Mouse (Mus musculus) stomach, postnatal 0 days (tissue): ENCODE measurements around the gene Cdh23. TPM values are rescaled to one million over a fixed set of nuclear protein-coding genes. Genes with fewer than 3 reads are reported as not detected.
"Not testable (repeated sequence)": the region's sequence is repeated elsewhere in the genome, so short reads cannot be mapped to it uniquely, and the experiment has no call there.

Experiments used
- ATAC-seq: fragments of 200-750 bp; cut with Nextera tagmentation; 2 replicates; pipeline ENCODE4 v1.8.0; 2017; ENCODE audit not compliant: low FRiP score, low TSS enrichment
- DNase-seq: peaks from one replicate; pipeline ENCODE4 v3.0.0-alpha.2; 2016; ENCODE audit warnings: low spot score
- H3K27ac ChIP-seq: fragments of 300-500 bp; sonication (generic); replicated peaks from 2 replicates; pipeline ENCODE4 v1.5.1; 2014; ENCODE audit warnings: mild to moderate bottlenecking, control low read depth
- H3K27me3 ChIP-seq: fragments of 300-500 bp; sonication (generic); 2 replicates; pipeline ENCODE4 v1.6.1; 2014; ENCODE audit warnings: low read length; ENCODE audit not compliant: control insufficient read depth, insufficient read depth
- H3K36me3 ChIP-seq: fragments of 300-500 bp; sonication (generic); 2 replicates; pipeline ENCODE4 v1.6.1; 2014; ENCODE audit warnings: low read length, mixed read lengths; ENCODE audit not compliant: control insufficient read depth, insufficient read depth
- H3K4me1 ChIP-seq: fragments of 300-500 bp; sonication (generic); replicated peaks from 2 replicates; pipeline ENCODE4 v1.6.1; 2014; ENCODE audit warnings: antibody characterized with exemption; ENCODE audit not compliant: control insufficient read depth, insufficient read depth
- H3K4me2 ChIP-seq: fragments of 300-500 bp; sonication (generic); replicated peaks from 2 replicates; pipeline ENCODE4 v1.6.1; 2014; ENCODE audit warnings: low read depth, mild to moderate bottlenecking, control low read depth, moderate library complexity
- H3K4me3 ChIP-seq: fragments of 300-500 bp; sonication (generic); 2 replicates; pipeline ENCODE4 v1.5.1; 2014; ENCODE audit warnings: low read depth, low read length, control low read depth
- H3K9ac ChIP-seq: fragments of 300-500 bp; sonication (generic); 2 replicates; pipeline ENCODE4 v1.6.1; 2014; ENCODE audit warnings: mild to moderate bottlenecking, low read length, control low read depth, mixed read lengths
- H3K9me3 ChIP-seq: fragments of 300-500 bp; sonication (generic); 2 replicates; pipeline ENCODE4 v1.6.1; 2016; ENCODE audit warnings: low read length; ENCODE audit not compliant: control insufficient read depth
- CTCF ChIP-seq: IDR thresholded peaks from 2 replicates; pipeline ENCODE4 v1.5.1; 2016; ENCODE audit warnings: antibody characterized with exemption, low read depth, mild to moderate bottlenecking, moderate library complexity
- EP300 ChIP-seq: optimal IDR thresholded peaks from 2 replicates; pipeline ENCODE3; 2016; ENCODE audit warnings: antibody characterized with exemption
- WGBS: fragments of 180-500 bp; shearing (Covaris S2); extraction: QIAGEN DNeasy Blood & Tissue Kit; methylation state at CpG from one replicate; pipeline ENCODE4 v1.1.7; 2014; 5-methylcytosine and 5-hydroxymethylcytosine counted together
- polyA plus RNA-seq: library from polyadenylated mRNA; unstranded; fragments of >200 nt; fragmentation: Nextera tagmentation; extraction: Ambion mirVana; gene quantifications from 2 replicates; pipeline ENCODE4 v1.2.1, GENCODE M21; 2015

Gene Cdh23
- polyA plus RNA-seq, 1 experiment from 2014 or later, result 0.18 TPM

DNA sequence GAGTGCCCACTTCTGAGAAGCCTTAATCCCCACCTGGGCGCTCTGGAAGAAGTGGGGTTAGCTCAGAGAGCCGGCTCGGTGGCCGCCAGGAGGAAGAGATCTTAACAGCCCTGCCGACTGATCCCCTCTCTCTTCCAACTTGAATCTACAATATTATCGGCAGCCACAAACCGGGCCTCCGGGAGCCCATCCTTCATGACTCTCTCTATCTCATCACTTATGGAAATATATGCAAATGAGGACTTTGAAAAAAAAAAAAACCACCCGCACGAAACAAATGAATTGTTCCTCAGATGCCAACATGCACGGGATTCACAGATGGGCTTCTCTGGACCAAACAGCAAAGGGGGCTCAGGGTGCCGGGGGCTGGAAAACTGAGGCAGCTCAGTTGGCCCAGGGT, 25.4 kb upstream of the Cdh23 start:
- Histone ChIP-seq H3K36me3 (no peaks in the 10 kb centered on the region; the same call in 1 of the 2 replicates), H3K27me3 (no peaks in the 10 kb centered on the region), H3K9ac (no peak overlapping the region), H3K9me3 (no peaks in the 10 kb centered on the region), H3K4me2 (no peak overlapping the region), H3K27ac (no peak overlapping the region), H3K4me3 (no peak overlapping the region), H3K4me1 (no peaks in the 10 kb centered on the region)
- 55% methylated on average over 12 of the region's 12 CpGs for WGBS
- ATAC-seq (no peak), DNase-seq (no peak)
- TF ChIP-seq EP300, result no peak
- TF ChIP-seq CTCF, result no peak

DNA sequence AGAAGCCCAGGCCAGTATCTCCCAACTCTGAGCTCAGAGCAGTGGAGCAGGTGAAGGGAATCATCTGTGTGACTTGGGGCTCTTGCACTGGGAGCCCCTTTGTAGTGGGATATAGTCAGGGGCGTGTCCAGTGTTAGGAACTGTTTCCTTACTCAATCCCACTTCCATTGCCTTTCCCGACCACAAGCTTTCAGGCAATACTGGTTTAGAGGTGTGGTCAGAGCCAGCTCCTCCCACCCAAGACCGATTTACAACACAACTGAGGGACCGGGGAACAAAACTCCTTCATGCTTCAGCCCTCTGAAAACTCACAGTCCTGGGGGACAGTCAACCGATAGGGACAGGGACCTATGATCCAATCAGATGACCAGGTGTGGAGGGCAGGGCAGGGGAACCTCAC, 24.2 kb upstream of the Cdh23 start:
- no peaks in the 10 kb centered on the region for H3K9me3 ChIP-seq
- 79% methylated on average over 5 of the region's 5 CpGs for WGBS
- DNase-seq (no peak), ATAC-seq (no peak)
- H3K27me3 ChIP-seq, result no peaks in the 10 kb centered on the region
- H3K9ac ChIP-seq, result no peak overlapping the region
- H3K27ac ChIP-seq, result no peak overlapping the region
- TF ChIP-seq EP300 (no peak), CTCF (no peak)
- H3K4me3 ChIP-seq, result no peak overlapping the region
- H3K36me3 ChIP-seq, result peaks cover 7% of the 10 kb centered on the region
- H3K4me1 ChIP-seq, result no peaks in the 10 kb centered on the region
- H3K4me2 ChIP-seq, result no peak overlapping the region

GRCm38 (mm10) chr10:60718491-60718890, 22.2 kb upstream of the Cdh23 start:
- peaks cover 14% of the 10 kb centered on the region for H3K36me3 ChIP-seq
- 88% methylated on average over 2 of the region's 2 CpGs for WGBS

DNA sequence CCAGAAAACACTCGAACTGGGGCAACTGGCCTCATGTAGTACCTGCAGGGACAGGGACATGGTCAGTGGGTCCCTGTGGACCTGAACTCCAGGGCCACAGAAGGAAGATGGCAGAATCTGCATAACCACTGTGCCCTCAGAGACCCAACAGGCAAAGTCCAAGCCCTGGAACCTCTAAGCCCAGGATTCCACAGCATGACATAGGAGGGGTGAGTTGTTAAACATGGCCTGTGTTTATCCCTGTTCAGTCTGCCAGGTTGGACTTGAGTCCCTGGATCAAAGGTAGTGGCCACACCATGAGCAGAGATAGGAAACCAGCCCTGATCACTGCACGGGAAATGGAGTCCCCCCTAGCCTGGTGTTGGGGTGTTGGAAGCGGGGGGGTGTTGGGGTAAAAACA, 20.2 kb upstream of the Cdh23 start:
- Histone ChIP-seq H3K27me3 (no peaks in the 10 kb centered on the region), H3K4me2 (no peak overlapping the region), H3K9ac (no peak overlapping the region), H3K9me3 (no peaks in the 10 kb centered on the region), H3K27ac (no peak overlapping the region), H3K4me1 (no peaks in the 10 kb centered on the region), H3K4me3 (no peak overlapping the region), H3K36me3 (peaks cover 14% of the 10 kb centered on the region)
- ATAC-seq, result no peak
- TF ChIP-seq EP300 (no peak), CTCF (no peak)
- no peak for DNase-seq
- WGBS, result 93% methylated on average over 3 of the region's 3 CpGs

More at GRCm38 (mm10) chr10:60718491-60718890, 22.2 kb upstream of the Cdh23 start:
- Histone ChIP-seq H3K4me3 (no peak overlapping the region), H3K4me1 (no peaks in the 10 kb centered on the region), H3K27ac (no peak overlapping the region), H3K4me2 (no peak overlapping the region), H3K27me3 (no peaks in the 10 kb centered on the region), H3K9ac (no peak overlapping the region), H3K9me3 (no peaks in the 10 kb centered on the region)
- DNase-seq (no peak), ATAC-seq (no peak)
- TF ChIP-seq EP300 (no peak), CTCF (no peak)

GRCm38 (mm10) chr10:60712299-60712698, 16.0 kb upstream of the Cdh23 start:
- H3K4me3 ChIP-seq, H3K4me1 ChIP-seq, DNase-seq, H3K27ac ChIP-seq, H3K27me3 ChIP-seq, H3K9ac ChIP-seq, H3K4me2 ChIP-seq, H3K9me3 ChIP-seq, ATAC-seq: not testable (repeated sequence)
- peaks cover 14% of the 10 kb centered on the region for H3K36me3 ChIP-seq
- WGBS, result 51% methylated on average over 6 of the region's 8 CpGs

DNA sequence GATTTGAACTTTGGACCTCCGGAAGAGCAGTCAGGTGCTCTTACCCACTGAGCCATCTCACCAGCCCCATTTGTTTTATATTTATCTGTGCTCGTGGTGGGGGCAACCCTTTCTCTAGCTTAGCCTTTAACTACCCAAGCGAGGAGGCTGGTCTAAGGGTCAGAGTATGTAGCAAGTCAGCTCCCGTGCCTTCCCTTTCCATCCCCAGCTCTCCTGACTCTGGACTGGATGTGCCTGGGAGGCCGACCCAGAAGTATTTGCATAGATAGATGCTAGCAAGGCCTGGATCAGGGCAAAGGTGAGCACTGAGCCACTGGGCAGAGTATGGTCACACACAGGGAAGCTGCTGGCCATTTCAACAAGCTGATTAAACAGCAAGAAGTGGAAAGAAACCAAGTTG, 12.5 kb upstream of the Cdh23 start:
- DNase-seq (no peak), ATAC-seq (no peak)
- Histone ChIP-seq H3K36me3 (no peaks in the 10 kb centered on the region), H3K27me3 (no peaks in the 10 kb centered on the region), H3K9me3 (no peaks in the 10 kb centered on the region), H3K9ac (no peak overlapping the region), H3K4me1 (no peaks in the 10 kb centered on the region), H3K4me2 (no peak overlapping the region), H3K4me3 (no peak overlapping the region), H3K27ac (no peak overlapping the region)
- TF ChIP-seq CTCF (no peak), EP300 (no peak)
- 82% methylated on average over 5 of the region's 5 CpGs for WGBS
